Mouse (Mus musculus) Patski (cell line): ENCODE measurements around the gene Kif6. TPM values are rescaled to one million over a fixed set of nuclear protein-coding genes. Genes with fewer than 3 reads are reported as not detected.

Source experiments
- ATAC-seq: fragments of 100-300 bp; one replicate; pipeline ENCODE4 v1.8.0; 2021
- CTCF ChIA-PET: fragments of 350-600 bp; sonication (Branson Sonifier 250); formaldehyde crosslinking; loops from one replicate; lab custom pipeline; 2022; ENCODE audit warnings: inconsistent platforms; lab: Charles Lee
- POLR2A ChIA-PET: fragments of 350-600 bp; sonication (Branson Sonifier 250); formaldehyde crosslinking; loops from one replicate; lab custom pipeline; 2022; ENCODE audit warnings: antibody characterized with exemption, inconsistent platforms; lab: Charles Lee
- DNase-seq: peaks from one replicate; pipeline ENCODE4 v3.0.0-alpha.2; 2011; ENCODE audit warnings: low read depth, low spot score
- H3K27me3 ChIP-seq: fragments of 371-371 bp; one replicate; pipeline ENCODE4 v1.5.1; 2021
- CTCF ChIP-seq: fragments of 100-300 bp; IDR thresholded peaks from one replicate; pipeline ENCODE4 v1.5.1; 2021
- in situ Hi-C: fragments of 300-500 bp; cut with MboI; formaldehyde crosslinking; loops from 3 replicates; pipeline ENCODE4 v1.11.1; 2018; ENCODE audit warnings: low pct_unique_long_range_greater_than_20kb, mixed read lengths
- polyA plus RNA-seq: library from polyadenylated mRNA; unstranded; gene quantifications from one replicate; pipeline ENCODE4 v1.2.3, GENCODE M21; 2021

The Kif6 gene
- polyA plus RNA-seq, 1 experiment from 2014 or later, result 3.2 TPM

DNA sequence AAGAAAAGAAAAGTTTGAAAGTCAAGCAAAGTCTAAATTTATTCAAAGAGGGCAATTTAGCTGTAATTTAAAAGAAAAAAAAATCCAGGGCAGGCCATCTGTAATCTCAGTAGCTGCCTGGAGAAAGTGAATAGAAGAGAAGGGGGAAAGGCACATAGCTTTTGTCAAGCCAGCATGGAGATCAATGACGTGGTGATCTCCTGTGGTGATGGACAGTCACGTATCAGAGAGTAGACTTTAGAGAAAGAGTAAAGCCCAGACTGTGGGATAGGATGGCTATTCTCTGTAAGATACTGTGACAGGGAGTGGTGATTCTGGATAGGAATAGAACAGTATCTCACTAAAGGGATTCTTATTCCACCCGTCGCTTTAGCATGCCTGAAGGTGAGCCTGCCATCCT lies 192.5 kb downstream of the Kif6 start:
- POLR2A ChIA-PET, result no interaction called here
- no peak for TF ChIP-seq CTCF
- H3K27me3 ChIP-seq, result no peaks in the 10 kb centered on the region
- in situ Hi-C loops, result no loop called here
- CTCF ChIA-PET, result interaction anchor here (0.9 kb wide), 1 partner anchor 12 kb away, joined by 3 read pairs; no protein-coding TSS in a partner anchor
- DNase-seq, result no peak
- no peak for ATAC-seq

GRCm38 (mm10) chr17:49808712-49809343 lies 193.9 kb downstream of the Kif6 start:
- ChIA-PET POLR2A (no interaction called here), CTCF (no interaction called here)
- TF ChIP-seq CTCF, result no peak
- DNase-seq, result no peak
- in situ Hi-C loops, result no loop called here
- no peak for ATAC-seq
- H3K27me3 ChIP-seq, result no peaks in the 10 kb centered on the region

GRCm38 (mm10) chr17:49813893-49814640 lies 199.1 kb downstream of the Kif6 start:
- no peak for TF ChIP-seq CTCF
- DNase-seq, result no peak
- no peak for ATAC-seq
- ChIA-PET CTCF (no interaction called here), POLR2A (no interaction called here)
- in situ Hi-C loops, result no loop called here
- no peaks in the 10 kb centered on the region for H3K27me3 ChIP-seq

GRCm38 (mm10) chr17:49816067-49816565 lies 201.2 kb downstream of the Kif6 start:
- DNase-seq (peak; percentile 6), ATAC-seq (peak; percentile 42)
- CTCF ChIA-PET, result no interaction called here
- TF ChIP-seq CTCF, result no peak
- H3K27me3 ChIP-seq, result no peaks in the 10 kb centered on the region
- POLR2A ChIA-PET, result no interaction called here
- in situ Hi-C loops, result no loop called here

- H3K27me3 ChIP-seq, result no peaks in the 10 kb centered on the region
- in situ Hi-C loops, result no loop called here
- ChIA-PET CTCF (no interaction called here), POLR2A (no interaction called here)
- DNase-seq (no peak), ATAC-seq (no peak)
- TF ChIP-seq CTCF, result no peak
These were observed 201.8 kb downstream of the Kif6 start for GRCm38 (mm10) chr17:49816703-49817102.

DNA sequence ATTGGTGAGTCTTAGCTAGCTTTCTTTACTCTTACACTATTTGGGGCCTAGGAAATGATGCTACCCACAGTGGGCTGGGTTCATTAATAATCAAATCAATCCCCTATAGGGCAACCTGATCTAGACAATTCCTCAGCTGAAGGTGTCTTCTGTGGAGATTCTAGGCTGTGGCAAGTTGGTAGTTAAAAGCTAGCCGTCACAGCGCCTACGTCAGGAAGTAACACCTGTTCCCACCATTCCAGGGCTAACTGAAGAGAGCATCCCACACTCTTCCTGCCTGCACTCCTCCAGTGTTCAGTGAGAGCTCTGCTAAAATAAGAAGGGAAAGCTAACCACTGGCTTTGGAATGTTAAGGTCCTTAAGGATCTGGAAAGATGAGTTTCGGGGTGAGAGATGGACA lies 205.3 kb downstream of the Kif6 start:
- POLR2A ChIA-PET, result no interaction called here
- TF ChIP-seq CTCF, result no peak
- no peak for DNase-seq
- CTCF ChIA-PET, result no interaction called here
- in situ Hi-C loops, result no loop called here
- ATAC-seq, result no peak
- H3K27me3 ChIP-seq, result no peaks in the 10 kb centered on the region

- in situ Hi-C loops, result no loop called here
- no peaks in the 10 kb centered on the region for H3K27me3 ChIP-seq
- ChIA-PET POLR2A (interaction anchor here (0.6 kb wide), 1 partner anchor 39 kb away, joined by 5 read pairs; no protein-coding TSS in a partner anchor), CTCF (no interaction called here)
- DNase-seq, result no peak
- ATAC-seq, result no peak
- TF ChIP-seq CTCF, result no peak
These were observed 209.4 kb downstream of the Kif6 start for GRCm38 (mm10) chr17:49824142-49824840.

DNA sequence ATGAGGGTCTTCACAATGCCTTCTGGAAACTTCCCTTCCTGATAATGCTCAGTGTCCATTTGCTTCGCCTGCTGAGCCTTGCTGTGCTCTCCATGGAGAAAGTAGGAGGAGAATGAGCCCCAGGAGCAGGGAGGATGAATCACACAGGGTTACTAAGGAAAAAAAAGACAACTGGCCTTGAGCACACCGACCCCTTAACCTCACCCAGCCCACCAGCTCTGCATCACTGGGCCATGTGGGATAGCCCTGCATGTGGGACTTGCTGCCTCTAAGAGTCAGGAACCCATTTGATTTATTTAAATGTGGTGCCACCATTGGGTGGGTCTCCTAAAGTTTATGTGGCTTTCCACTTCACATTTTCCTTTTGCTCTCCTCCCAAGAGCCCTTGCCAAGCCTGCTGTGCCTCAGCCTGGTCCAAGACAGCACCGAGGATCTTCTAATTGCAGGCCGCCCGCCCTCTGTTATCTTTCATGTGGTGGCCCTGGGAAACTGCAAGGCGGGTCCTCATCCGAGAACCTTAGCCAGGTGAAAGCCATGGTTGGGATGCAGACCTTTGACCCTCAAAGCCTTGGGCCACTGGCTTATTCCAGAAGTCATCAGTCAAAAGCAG lies 210.0 kb downstream of the Kif6 start:
- no peak for DNase-seq
- H3K27me3 ChIP-seq, result no peaks in the 10 kb centered on the region
- no peak for TF ChIP-seq CTCF
- no peak for ATAC-seq
- POLR2A ChIA-PET, result no interaction called here
- CTCF ChIA-PET, result no interaction called here
- in situ Hi-C loops, result no loop called here

DNA sequence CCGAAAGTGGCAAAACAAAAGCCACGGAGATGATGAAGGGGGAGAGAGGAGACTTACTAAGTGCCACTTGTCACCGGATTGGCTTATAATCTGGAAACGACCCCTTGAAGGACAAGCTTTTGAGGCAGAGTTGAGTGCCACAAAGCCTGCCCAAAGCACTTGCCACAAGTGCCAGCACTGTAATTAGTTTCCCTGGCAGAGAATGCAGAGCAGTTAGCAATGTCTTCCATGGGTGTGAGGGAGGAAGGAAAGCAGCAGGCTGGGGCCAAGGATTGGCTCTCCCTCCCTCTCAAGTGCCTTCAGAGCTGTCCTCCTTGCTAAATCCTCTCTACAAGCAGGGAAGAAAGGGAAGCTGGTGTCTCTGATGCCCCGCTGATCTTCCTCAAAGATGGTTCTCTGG lies 210.9 kb downstream of the Kif6 start:
- no peaks in the 10 kb centered on the region for H3K27me3 ChIP-seq
- ChIA-PET CTCF (no interaction called here), POLR2A (no interaction called here)
- ATAC-seq, result no peak
- in situ Hi-C loops, result no loop called here
- no peak for DNase-seq
- no peak for TF ChIP-seq CTCF

DNA sequence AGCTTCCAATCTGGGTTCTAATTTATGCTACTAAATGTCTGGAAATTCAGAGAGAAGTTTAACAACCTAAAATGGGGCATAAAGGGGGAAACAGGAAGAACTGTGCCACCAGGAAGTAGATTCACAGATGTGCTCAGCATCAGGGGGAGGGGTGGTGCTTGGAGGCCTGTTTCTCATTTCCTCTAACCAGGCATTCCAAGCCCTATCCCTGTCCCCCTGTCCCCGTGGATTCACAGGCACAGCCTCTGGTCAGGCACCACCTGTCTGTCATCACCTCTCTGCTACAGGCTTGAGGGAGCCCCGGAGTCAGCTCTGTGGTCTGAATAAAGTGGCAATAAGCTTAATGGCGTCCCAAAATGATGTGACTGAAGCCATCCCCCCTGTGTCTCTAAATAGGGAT lies 216.8 kb downstream of the Kif6 start:
- TF ChIP-seq CTCF, result no peak
- CTCF ChIA-PET, result no interaction called here
- DNase-seq (no peak), ATAC-seq (no peak)
- in situ Hi-C loops, result no loop called here
- no peaks in the 10 kb centered on the region for H3K27me3 ChIP-seq
- POLR2A ChIA-PET, result no interaction called here
